Mouse (Mus musculus) brain, adult 10 weeks (tissue): ENCODE measurements around the gene Sft2d1. TPM values are rescaled to one million over a fixed set of nuclear protein-coding genes. Genes with fewer than 3 reads are reported as not detected.

Experiments used
- polyA plus RNA-seq: library from polyadenylated mRNA; stranded (reverse); fragments of 350-450 nt; fragmentation: Illumina TruSeq; extraction: RNeasy Lipid Tissue Mini Kit (QIAGEN cat#74804); gene quantifications from one replicate; pipeline ENCODE4 v1.2.3, GENCODE M21; 2015; ENCODE audit warnings: low read depth, low replicate concordance

Gene Sft2d1
- polyA plus RNA-seq, result 92.6 TPM

DNA sequence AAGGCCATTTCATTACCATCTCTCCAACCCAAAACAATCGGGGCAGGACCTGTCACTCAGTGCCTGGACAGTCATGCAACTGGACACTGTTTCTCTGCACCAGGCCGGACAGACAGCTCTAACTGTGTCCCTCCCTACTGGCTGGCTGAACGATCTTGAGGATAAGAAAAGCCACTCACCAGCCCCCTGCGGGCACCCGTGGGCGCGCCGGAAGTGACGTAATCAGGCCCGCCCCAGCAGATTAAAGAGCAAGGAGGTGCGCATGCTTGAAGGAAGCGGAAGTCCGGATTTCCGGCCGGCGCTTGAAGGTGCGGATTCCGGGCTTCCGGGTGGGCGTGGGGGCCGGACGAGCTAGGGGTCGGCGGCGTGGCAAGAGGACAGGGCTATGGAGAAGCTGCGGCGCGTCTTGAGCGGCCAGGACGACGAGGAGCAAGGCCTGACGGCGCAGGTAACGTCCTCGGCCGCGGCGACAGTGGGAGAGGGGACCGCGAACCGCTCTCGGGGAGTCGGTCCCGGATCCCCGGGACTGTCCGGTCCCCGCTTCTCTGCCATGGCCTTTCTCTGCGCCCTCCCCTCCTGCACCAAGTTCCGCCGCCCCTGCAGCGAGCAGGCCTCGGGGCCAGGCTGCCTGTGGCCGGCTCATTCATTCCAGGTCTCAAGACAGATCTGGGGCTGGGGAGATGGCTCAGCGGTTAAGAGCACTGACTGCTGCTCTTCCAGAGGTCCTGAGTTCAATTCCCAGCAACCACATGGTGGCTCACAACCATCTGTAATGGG, at the start of gene Sft2d1:
Gene Sft2d1 (plus strand): TSS at position 265 of the 777 bp plus-strand sequence.

DNA sequence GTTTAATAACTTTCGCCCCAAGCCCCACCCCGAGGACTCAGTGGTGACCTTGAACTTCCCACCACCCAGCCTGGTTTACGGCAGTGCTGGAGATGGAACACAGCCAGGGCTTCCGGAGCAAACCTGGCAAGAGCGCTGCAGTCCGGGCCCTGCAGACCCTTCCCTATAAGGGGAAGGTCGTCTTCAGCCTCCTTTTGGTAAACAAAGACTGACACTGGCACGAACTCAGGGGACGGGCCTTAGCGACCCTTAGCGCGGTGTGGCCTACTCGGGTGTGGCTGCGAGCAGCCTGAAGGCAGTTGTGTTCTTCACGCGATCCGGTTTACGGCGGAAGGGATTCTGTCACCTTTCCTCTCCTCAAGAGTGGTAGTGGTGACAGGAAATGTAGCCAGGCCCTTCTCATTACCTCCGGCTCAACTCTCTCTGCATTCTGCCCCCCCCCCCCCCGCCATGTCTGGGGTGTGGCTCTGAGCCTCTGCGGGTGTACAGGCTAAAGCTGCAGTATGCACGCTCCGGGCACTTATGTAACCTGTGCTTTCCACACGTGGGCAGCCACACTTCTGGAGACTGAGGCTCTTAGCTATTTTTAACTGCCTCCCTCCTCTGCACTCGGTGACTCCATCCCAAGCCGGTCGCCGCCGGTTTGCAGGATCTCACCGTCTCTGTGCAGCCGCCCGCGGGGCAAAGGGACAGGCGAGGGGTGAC, 27.9 kb upstream of the Sft2d1 start, which contains the start of gene Mpc1:
Gene Mpc1 (plus strand): TSS at position 84 of the 705 bp plus-strand sequence.

GRCm38 (mm10) chr17:8337159-8337558, 26.3 kb downstream of the Sft2d1 start, which contains the start of gene Prr18:
Prr18 (plus strand) TSS chr17:8337459.

GRCm38 (mm10) chr17:8355692-8356091, 44.8 kb downstream of the Sft2d1 start, which contains the start of gene T2:
T2 (plus strand) TSS chr17:8355992.

Other genes with a start within 250 kb of the Sft2d1 start
- 0.31 TPM for gene Gm49673, start 163.3 kb upstream of the Sft2d1 start, polyA plus RNA-seq
- gene Rnaset2a, start 163.0 kb upstream of the Sft2d1 start, polyA plus RNA-seq, result 7.4 TPM
- 16.2 TPM for gene Fgfr1op, start 145.6 kb upstream of the Sft2d1 start, polyA plus RNA-seq
- gene Ccr6, start 75.1 kb upstream of the Sft2d1 start, polyA plus RNA-seq, result 0.68 TPM
- gene Mpc1, start 28.2 kb upstream of the Sft2d1 start, polyA plus RNA-seq, result 460 TPM
- gene Prr18, start 26.4 kb downstream of the Sft2d1 start, polyA plus RNA-seq, result 40.1 TPM
- 1.1 TPM for gene T2, start 44.9 kb downstream of the Sft2d1 start, polyA plus RNA-seq
- not detected for gene T, start 123.3 kb downstream of the Sft2d1 start, polyA plus RNA-seq
- gene Pde10a, start 214.3 kb downstream of the Sft2d1 start, polyA plus RNA-seq, result 90.9 TPM